ENCODE assay signal across 29 mouse cellular contexts in genomic region chr15:84073058-84073457, GRCm38 (mm10). TPM values are rescaled to one million over a fixed set of nuclear protein-coding genes. Genes with fewer than 3 reads are reported as not detected.
DNase-seq lines count a peak whose midpoint lies in the region; ATAC-seq and TF ChIP-seq lines count a peak whose summit lies in the region.
"Had no signal": no experiment of that assay in that cellular context is flagged by ENCODE, and none has a peak within 500 bp of the region (broad histone marks: within the 10 kb centered on the region; RNA-seq: fewer than 3 reads in every experiment).

No protein-coding gene starts in this region.

- 22% methylated on average over 8 of the region's 8 CpGs for WGBS in forebrain, embryonic 11.5 days
- WGBS in forebrain, embryonic 16.5 days, result 27% methylated on average over 8 of the region's 8 CpGs
- 31% methylated on average over 8 of the region's 8 CpGs for WGBS in midbrain, embryonic 15.5 days
- WGBS in midbrain, embryonic 13.5 days, result 25% methylated on average over 8 of the region's 8 CpGs
- 24% methylated on average over 8 of the region's 8 CpGs for WGBS in kidney, embryonic 14.5 days

- no peak overlapping the region for H3K4me3 ChIP-seq in forebrain, embryonic 11.5 days (ENCODE audit: low read depth, low read length)
- H3K4me3 ChIP-seq in forebrain, embryonic 16.5 days (replicated peaks; ENCODE audit: low read length), result no peak overlapping the region
- no peak overlapping the region for H3K4me3 ChIP-seq in midbrain, embryonic 15.5 days
- H3K4me3 ChIP-seq in midbrain, embryonic 13.5 days (replicated peaks), result no peak overlapping the region
- no peak overlapping the region for H3K4me3 ChIP-seq in cortical plate, adult 2 months (ENCODE audit: insufficient read depth, low read length)
- H3K4me3 ChIP-seq in kidney, embryonic 14.5 days (ENCODE audit: low read length), result no peak overlapping the region
- H3K4me3 ChIP-seq: embryonic facial prominence, embryonic 13.5 days; heart, adult 2 months; heart, embryonic 13.5 days; limb, embryonic 10.5 days; limb, embryonic 15.5 days; liver, embryonic 13.5 days; midbrain, embryonic 10.5 days had no signal

- no peaks in the 10 kb centered on the region for H3K9me3 ChIP-seq in forebrain, embryonic 11.5 days (ENCODE audit: control insufficient read depth, low read length)
- no peaks in the 10 kb centered on the region for H3K9me3 ChIP-seq in forebrain, embryonic 16.5 days (ENCODE audit: control insufficient read depth, low read length)
- no peaks in the 10 kb centered on the region for H3K9me3 ChIP-seq in midbrain, embryonic 15.5 days
- H3K9me3 ChIP-seq in midbrain, embryonic 13.5 days, result no peaks in the 10 kb centered on the region
- H3K9me3 ChIP-seq in kidney, embryonic 14.5 days (ENCODE audit: control insufficient read depth, low read length), result no peaks in the 10 kb centered on the region
- H3K9me3 ChIP-seq: embryonic facial prominence, embryonic 13.5 days; forebrain, embryonic 10.5 days; heart, embryonic 13.5 days; limb, embryonic 10.5 days; limb, embryonic 15.5 days; liver, embryonic 13.5 days; midbrain, embryonic 10.5 days had no signal

- no peak for TF ChIP-seq CTCF in cortical plate, adult 2 months (IDR thresholded peaks at IDR 0.05; ENCODE audit: extremely low read depth, insufficient read depth, low read length)

- peaks cover 11% of the 10 kb centered on the region; the same call in 1 of the 2 replicates for H3K27me3 ChIP-seq in forebrain, embryonic 11.5 days (ENCODE audit: control insufficient read depth, insufficient read depth, low read length)
- no peaks in the 10 kb centered on the region for H3K27me3 ChIP-seq in forebrain, embryonic 16.5 days (replicated peaks; ENCODE audit: control insufficient read depth, insufficient read depth, low read length)
- H3K27me3 ChIP-seq in midbrain, embryonic 15.5 days (replicated peaks), result no peaks in the 10 kb centered on the region
- peaks cover 52% of the 10 kb centered on the region for H3K27me3 ChIP-seq in midbrain, embryonic 13.5 days
- peaks cover 42% of the 10 kb centered on the region for H3K27me3 ChIP-seq in kidney, embryonic 14.5 days (ENCODE audit: control insufficient read depth, insufficient read depth, low read length)

- DNase-seq in forebrain, embryonic 11.5 days (ENCODE audit: low spot score), result peak; percentile 66
- peak; percentile 87 for DNase-seq in R1 (ENCODE audit: low read depth, low spot score)
- DNase-seq: adrenal gland, postnatal 14 days; cerebellum, adult 18-20 months; forebrain, postnatal 0 days; heart, adult 2 months; kidney, adult 2 months; kidney, postnatal 4 days; liver, embryonic 13.5 days; lung, adult 18-20 months; lung, postnatal 10 days; right cerebral cortex, postnatal 4 days had no signal

- ATAC-seq in forebrain, embryonic 11.5 days (replicated peaks; ENCODE audit: low FRiP score), result no peak
- ATAC-seq in forebrain, embryonic 16.5 days, result no peak
- ATAC-seq in midbrain, embryonic 15.5 days (replicated peaks), result 0 out of 2 replicates have a peak, but pooled peaks have one; percentile 3
- no peak for ATAC-seq in midbrain, embryonic 13.5 days
- no peak for ATAC-seq in kidney, embryonic 14.5 days (ENCODE audit: low FRiP score, low TSS enrichment)

- H3K4me2 ChIP-seq in forebrain, embryonic 11.5 days (ENCODE audit: low read depth, low read length, severe bottlenecking), result no peak overlapping the region
- H3K4me2 ChIP-seq in forebrain, embryonic 16.5 days (ENCODE audit: low read length), result no peak overlapping the region
- H3K4me2 ChIP-seq in midbrain, embryonic 15.5 days, result no peak overlapping the region
- no peak overlapping the region for H3K4me2 ChIP-seq in midbrain, embryonic 13.5 days (replicated peaks)
- no peak overlapping the region for H3K4me2 ChIP-seq in kidney, embryonic 14.5 days (replicated peaks; ENCODE audit: low read depth, low read length)
- H3K4me2 ChIP-seq: embryonic facial prominence, embryonic 13.5 days; heart, embryonic 13.5 days; hindbrain, embryonic 14.5 days; limb, embryonic 15.5 days; liver, embryonic 13.5 days had no signal

- no peak overlapping the region for H3K27ac ChIP-seq in forebrain, embryonic 11.5 days (ENCODE audit: low read depth, low read length)
- H3K27ac ChIP-seq in forebrain, embryonic 16.5 days (ENCODE audit: low read length), result no peak overlapping the region
- H3K27ac ChIP-seq in midbrain, embryonic 15.5 days, result no peak overlapping the region
- no peak overlapping the region for H3K27ac ChIP-seq in midbrain, embryonic 13.5 days
- H3K27ac ChIP-seq in cortical plate, adult 2 months (ENCODE audit: insufficient read depth, low read length), result no peak overlapping the region
- H3K27ac ChIP-seq in kidney, embryonic 14.5 days (ENCODE audit: low read depth, low read length), result no peak overlapping the region
- H3K27ac ChIP-seq: embryonic facial prominence, embryonic 13.5 days; forebrain, embryonic 10.5 days; heart, adult 2 months; heart, embryonic 13.5 days; hindbrain, embryonic 14.5 days; kidney, postnatal 0 days; limb, embryonic 10.5 days; limb, embryonic 15.5 days; liver, embryonic 13.5 days; midbrain, embryonic 10.5 days had no signal

- TF ChIP-seq POLR2A in cortical plate, adult 2 months (IDR thresholded peaks at IDR 0.05; ENCODE audit: extremely low read depth, insufficient read depth, low read length), result peak; percentile 18; the same call in 1 of the 2 replicates

- no peaks in the 10 kb centered on the region for H3K36me3 ChIP-seq in forebrain, embryonic 11.5 days (ENCODE audit: control insufficient read depth, insufficient read depth, low read length)
- no peaks in the 10 kb centered on the region for H3K36me3 ChIP-seq in forebrain, embryonic 16.5 days (ENCODE audit: control insufficient read depth, insufficient read depth)
- peaks cover 3% of the 10 kb centered on the region; the same call in 1 of the 2 replicates for H3K36me3 ChIP-seq in midbrain, embryonic 15.5 days (replicated peaks)
- H3K36me3 ChIP-seq in midbrain, embryonic 13.5 days, result no peaks in the 10 kb centered on the region
- no peaks in the 10 kb centered on the region for H3K36me3 ChIP-seq in kidney, embryonic 14.5 days (ENCODE audit: control insufficient read depth, insufficient read depth, low read length)
- H3K36me3 ChIP-seq: embryonic facial prominence, embryonic 13.5 days; forebrain, embryonic 10.5 days; heart, embryonic 13.5 days; limb, embryonic 10.5 days; limb, embryonic 15.5 days; liver, embryonic 13.5 days; midbrain, embryonic 10.5 days had no signal

- H3K9ac ChIP-seq in forebrain, embryonic 11.5 days (ENCODE audit: low read length), result no peak overlapping the region
- H3K9ac ChIP-seq in forebrain, embryonic 16.5 days (replicated peaks; ENCODE audit: low read depth, low read length), result no peak overlapping the region
- H3K9ac ChIP-seq in midbrain, embryonic 15.5 days, result no peak overlapping the region
- H3K9ac ChIP-seq in midbrain, embryonic 13.5 days (replicated peaks), result no peak overlapping the region
- H3K9ac ChIP-seq in kidney, embryonic 14.5 days (ENCODE audit: low read depth, low read length), result no peak overlapping the region
- H3K9ac ChIP-seq: embryonic facial prominence, embryonic 13.5 days; forebrain, postnatal 0 days; heart, embryonic 13.5 days; hindbrain, embryonic 14.5 days; limb, embryonic 15.5 days; liver, embryonic 13.5 days had no signal

- peaks cover 5% of the 10 kb centered on the region for H3K4me1 ChIP-seq in forebrain, embryonic 11.5 days (replicated peaks; ENCODE audit: control insufficient read depth, insufficient read depth, low read length)
- H3K4me1 ChIP-seq in forebrain, embryonic 16.5 days (replicated peaks; ENCODE audit: control insufficient read depth, insufficient read depth, low read length), result peaks cover 31% of the 10 kb centered on the region
- H3K4me1 ChIP-seq in midbrain, embryonic 15.5 days, result peaks cover 27% of the 10 kb centered on the region
- H3K4me1 ChIP-seq in midbrain, embryonic 13.5 days (replicated peaks), result peaks cover 32% of the 10 kb centered on the region
- H3K4me1 ChIP-seq in cortical plate, adult 2 months (ENCODE audit: control insufficient read depth, insufficient read depth, low read length), result peaks cover 7% of the 10 kb centered on the region
- peaks cover 4% of the 10 kb centered on the region; the same call in 1 of the 2 replicates for H3K4me1 ChIP-seq in kidney, embryonic 14.5 days (ENCODE audit: control insufficient read depth, insufficient read depth, low read length)
- H3K4me1 ChIP-seq: liver, embryonic 13.5 days had no signal

RNA-seq across cellular contexts. Expression of gene Efcab6, which starts 7.9 kb away (rescaled TPM):
- 0.20 and 0.32 TPM in 2 replicates for polyA plus RNA-seq in forebrain, embryonic 11.5 days (2014; fragmentation: Nextera tagmentation; extraction: Ambion mirVana)
- polyA plus RNA-seq in forebrain, embryonic 16.5 days (2015; fragmentation: Nextera tagmentation; extraction: Ambion mirVana), result 2.8 and 3.7 TPM in 2 replicates
- polyA plus RNA-seq in midbrain, embryonic 15.5 days (2015; fragmentation: Nextera tagmentation; extraction: Ambion mirVana), result 0.56 and 0.78 TPM in 2 replicates
- 0.57 and 0.85 TPM in 2 replicates for polyA plus RNA-seq in midbrain, embryonic 13.5 days (2015; fragmentation: Nextera tagmentation; extraction: Ambion mirVana)
- polyA plus RNA-seq in cortical plate, adult 2 months (2012; rRNA removed), result 10.9 and 11.0 TPM in 2 replicates
- polyA plus RNA-seq in kidney, embryonic 14.5 days (2014; fragmentation: Nextera tagmentation; extraction: Ambion mirVana), result not detected in 2 replicates
- polyA plus RNA-seq: heart, embryonic 13.5 days; limb, embryonic 10.5 days; liver, embryonic 13.5 days had no signal

RNA-seq across cellular contexts. Expression of gene Sult4a1, which starts 32.5 kb away (rescaled TPM):
- 9.7 and 11.8 TPM in 2 replicates for polyA plus RNA-seq in forebrain, embryonic 11.5 days (2014; fragmentation: Nextera tagmentation; extraction: Ambion mirVana)
- 80.6 and 92.7 TPM in 2 replicates for polyA plus RNA-seq in forebrain, embryonic 16.5 days (2015; fragmentation: Nextera tagmentation; extraction: Ambion mirVana)
- 87.1 and 93.8 TPM in 2 replicates for polyA plus RNA-seq in midbrain, embryonic 15.5 days (2015; fragmentation: Nextera tagmentation; extraction: Ambion mirVana)
- 42.1 and 44.4 TPM in 2 replicates for polyA plus RNA-seq in midbrain, embryonic 13.5 days (2015; fragmentation: Nextera tagmentation; extraction: Ambion mirVana)
- polyA plus RNA-seq in cortical plate, adult 2 months (2012; rRNA removed), result 440 and 441 TPM in 2 replicates
- polyA plus RNA-seq in kidney, embryonic 14.5 days (2014; fragmentation: Nextera tagmentation; extraction: Ambion mirVana), result 0.10 and 0.28 TPM in 2 replicates

RNA-seq across cellular contexts. Expression of gene Pnpla5, which starts 49.9 kb away (rescaled TPM):
- not detected in 2 replicates for polyA plus RNA-seq in forebrain, embryonic 11.5 days (2014; fragmentation: Nextera tagmentation; extraction: Ambion mirVana)
- not detected in 2 replicates for polyA plus RNA-seq in forebrain, embryonic 16.5 days (2015; fragmentation: Nextera tagmentation; extraction: Ambion mirVana)
- polyA plus RNA-seq in midbrain, embryonic 15.5 days (2015; fragmentation: Nextera tagmentation; extraction: Ambion mirVana), result not detected in 2 replicates
- not detected in 2 replicates for polyA plus RNA-seq in midbrain, embryonic 13.5 days (2015; fragmentation: Nextera tagmentation; extraction: Ambion mirVana)
- polyA plus RNA-seq in cortical plate, adult 2 months (2012; rRNA removed), result not detected in 2 replicates
- not detected in 2 replicates for polyA plus RNA-seq in kidney, embryonic 14.5 days (2014; fragmentation: Nextera tagmentation; extraction: Ambion mirVana)
- polyA plus RNA-seq: embryonic facial prominence, embryonic 13.5 days; forebrain, embryonic 10.5 days; forebrain, postnatal 0 days; heart, adult 2 months; heart, embryonic 13.5 days; hindbrain, embryonic 14.5 days; intestine, embryonic 14.5 days; kidney, postnatal 0 days; limb, embryonic 10.5 days; limb, embryonic 15.5 days; liver, embryonic 13.5 days; midbrain, embryonic 10.5 days; neural tube, embryonic 11.5 days; stomach, embryonic 14.5 days; testis, adult 2 months had no signal
